Mouse (Mus musculus): ENCODE results near the gene Gm20503. TPM values are rescaled to one million over a fixed set of nuclear protein-coding genes. Genes with fewer than 3 reads are reported as not detected.
A peak's percentile ranks its signal among the peaks of the same experiment; 100 is the strongest.

Gm20503 gene
- total RNA-seq, 1 experiment from 2014 or later: not detected

GRCm38 (mm10) chr4:59069276-59069675, 66.3 kb downstream of the Gm20503 start:
- ATAC-seq (replicated peaks; ENCODE audit: low read depth, poor library complexity, severe bottlenecking): no peak

- peak; percentile 62; the same call in 1 of the 2 replicates for ATAC-seq (replicated peaks; ENCODE audit: low read depth, poor library complexity, severe bottlenecking)
Observed at GRCm38 (mm10) chr4:59083430-59083829, 80.4 kb downstream of the Gm20503 start.

- no peak for ATAC-seq (replicated peaks; ENCODE audit: low read depth, poor library complexity, severe bottlenecking)
Observed at GRCm38 (mm10) chr4:59089391-59089790, 86.4 kb downstream of the Gm20503 start.

Other genes with a start within 250 kb of the Gm20503 start
- gene Olfr267, start 215.5 kb upstream of the Gm20503 start, total RNA-seq (2017): not detected in 2 replicates
- 101 and 104 TPM in 2 replicates for gene Ecpas, start 90.5 kb upstream of the Gm20503 start, total RNA-seq (2017)
- gene Zkscan16, start 59.6 kb upstream of the Gm20503 start, total RNA-seq (2017): not detected in 2 replicates
- gene Ptgr1, start 16.1 kb upstream of the Gm20503 start, total RNA-seq (2017): 9.4 and 11.6 TPM in 2 replicates
- 12.0 and 17.1 TPM in 2 replicates for gene Dnajc25, start 8.1 kb upstream of the Gm20503 start, total RNA-seq (2017)
- gene Gng10, start 31.9 kb downstream of the Gm20503 start, total RNA-seq (2017): 89.5 and 114 TPM in 2 replicates
- not detected in 2 replicates for gene AI481877, start 135.8 kb downstream of the Gm20503 start, total RNA-seq (2017)
- 107 and 108 TPM in 2 replicates for gene Ugcg, start 186.0 kb downstream of the Gm20503 start, total RNA-seq (2017)